Mouse (Mus musculus) heart, embryonic 16.5 days (tissue): Measurements from ENCODE around the gene Ubxn11. TPM values are rescaled to one million over a fixed set of nuclear protein-coding genes. Genes with fewer than 3 reads are reported as not detected.

ENCODE experiments used
- ATAC-seq: fragments of 200-750 bp; cut with Nextera tagmentation; replicated peaks from 2 replicates; pipeline ENCODE4 v1.8.0; 2017; ENCODE audit warnings: moderate number of reproducible peaks; ENCODE audit not compliant: insufficient read depth, low FRiP score; ENCODE audit errors: extremely low read depth
- H3K27ac ChIP-seq: fragments of 300-500 bp; sonication (generic); 2 replicates; pipeline ENCODE4 v1.5.1; 2014; ENCODE audit warnings: mild to moderate bottlenecking, low read length, control low read depth, moderate library complexity
- H3K27me3 ChIP-seq: fragments of 300-500 bp; sonication (generic); 2 replicates; pipeline ENCODE4 v1.6.1; 2014; ENCODE audit warnings: low read length, mixed read lengths; ENCODE audit not compliant: control insufficient read depth, insufficient read depth
- H3K36me3 ChIP-seq: fragments of 300-500 bp; sonication (generic); 2 replicates; pipeline ENCODE4 v1.6.1; 2014; ENCODE audit not compliant: control insufficient read depth, insufficient read depth
- H3K4me1 ChIP-seq: fragments of 300-500 bp; sonication (generic); 2 replicates; pipeline ENCODE4 v1.6.1; 2014; ENCODE audit warnings: low read length, mixed read lengths; ENCODE audit not compliant: control insufficient read depth, insufficient read depth
- H3K4me2 ChIP-seq: fragments of 300-500 bp; sonication (generic); 2 replicates; pipeline ENCODE4 v1.6.1; 2014; ENCODE audit warnings: low read depth, mild to moderate bottlenecking, control low read depth, low read length
- H3K4me3 ChIP-seq: fragments of 300-500 bp; sonication (generic); 2 replicates; pipeline ENCODE4 v1.5.1; 2014; ENCODE audit warnings: mild to moderate bottlenecking, control low read depth, low read length
- H3K9ac ChIP-seq: fragments of 300-500 bp; sonication (generic); 2 replicates; pipeline ENCODE4 v1.6.1; 2014; ENCODE audit warnings: low read length, control low read depth
- H3K9me3 ChIP-seq: fragments of 300-500 bp; sonication (generic); replicated peaks from 2 replicates; pipeline ENCODE4 v1.6.1; 2016; ENCODE audit warnings: low read length; ENCODE audit not compliant: control insufficient read depth
- WGBS: fragments of 180-500 bp; shearing (Covaris S2); extraction: QIAGEN DNeasy Blood & Tissue Kit; methylation state at CpG from one replicate; pipeline ENCODE4 v1.1.7; 2014; 5-methylcytosine and 5-hydroxymethylcytosine counted together
- polyA plus RNA-seq: library from polyadenylated mRNA; unstranded; fragments of >200 nt; fragmentation: Nextera tagmentation; extraction: Ambion mirVana; gene quantifications from 2 replicates; pipeline ENCODE4 v1.2.1, GENCODE M21; 2015

The Ubxn11 gene
- polyA plus RNA-seq, 1 experiment from 2014 or later = 3.5 TPM

DNA sequence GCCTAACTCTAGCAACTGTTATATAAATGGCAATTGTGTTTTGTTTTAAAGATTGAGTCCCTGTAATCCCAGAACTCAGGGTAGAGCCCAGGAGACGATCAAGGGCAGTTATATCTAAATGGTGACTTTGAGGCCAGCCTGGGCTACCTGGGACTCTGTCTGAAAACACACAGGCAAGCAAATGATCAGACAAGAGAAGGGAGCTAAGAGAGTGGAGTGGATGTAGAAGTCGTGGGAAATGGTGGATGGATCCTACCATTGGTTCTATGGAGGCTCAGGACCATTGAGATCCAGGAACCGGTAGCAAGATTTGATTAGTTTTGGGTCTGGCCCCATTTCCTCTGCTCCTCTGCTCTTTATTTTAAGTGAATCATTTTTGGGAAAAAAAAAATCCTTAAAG is 6.2 kb upstream of the Ubxn11 start:
- Histone ChIP-seq H3K9me3 (no peaks in the 10 kb centered on the region), H3K4me2 (no peak overlapping the region), H3K9ac (no peak overlapping the region), H3K27me3 (no peaks in the 10 kb centered on the region), H3K4me1 (no peaks in the 10 kb centered on the region), H3K4me3 (no peak overlapping the region), H3K36me3 (no peaks in the 10 kb centered on the region), H3K27ac (no peak overlapping the region)
- 86% methylated on average over 3 of the region's 3 CpGs for WGBS
- ATAC-seq = no peak

- no peak overlapping the region for H3K9ac ChIP-seq
- H3K4me2 ChIP-seq = no peak overlapping the region
- peak overlapping the region; percentile 48; the same call in 1 of the 2 replicates for H3K27ac ChIP-seq
- H3K4me3 ChIP-seq = no peak overlapping the region
- no peaks in the 10 kb centered on the region for H3K4me1 ChIP-seq
- no peak for ATAC-seq
- 48% methylated on average over 5 of the region's 5 CpGs for WGBS
- H3K36me3 ChIP-seq = no peaks in the 10 kb centered on the region
- H3K9me3 ChIP-seq = no peaks in the 10 kb centered on the region
- H3K27me3 ChIP-seq = no peaks in the 10 kb centered on the region
These were observed 5.3 kb upstream of the Ubxn11 start for GRCm38 (mm10) chr4:134097015-134097608.

- 34% methylated on average over 8 of the region's 8 CpGs for WGBS
- peak overlapping the region; percentile 34; the same call in 1 of the 2 replicates for H3K27ac ChIP-seq
- no peaks in the 10 kb centered on the region for H3K9me3 ChIP-seq
These were observed 3.7 kb upstream of the Ubxn11 start for GRCm38 (mm10) chr4:134098628-134099027.

DNA sequence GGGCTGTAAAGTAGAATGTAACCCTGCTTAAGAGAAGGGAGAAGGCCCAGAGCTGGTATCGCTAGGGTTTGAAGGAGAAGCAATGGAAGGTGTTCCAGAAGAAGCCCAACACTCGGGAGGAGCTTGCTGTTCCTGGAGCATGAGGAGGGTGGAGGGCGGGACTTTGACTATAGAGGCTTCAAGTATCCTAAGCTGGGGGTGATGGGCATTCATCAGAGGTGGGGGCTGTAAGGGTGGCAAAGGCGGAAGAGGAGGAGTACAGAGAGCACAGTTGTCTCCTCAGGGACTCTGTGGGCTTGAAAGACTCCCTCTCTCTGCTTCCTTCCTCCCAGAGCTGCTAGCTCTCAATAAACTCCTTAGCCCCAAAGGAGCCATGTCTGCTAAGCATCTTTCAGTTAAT is 2.1 kb upstream of the Ubxn11 start:
- Histone ChIP-seq H3K36me3 (no peaks in the 10 kb centered on the region), H3K4me1 (no peaks in the 10 kb centered on the region), H3K27me3 (no peaks in the 10 kb centered on the region), H3K4me2 (no peak overlapping the region), H3K9ac (no peak overlapping the region), H3K9me3 (no peaks in the 10 kb centered on the region), H3K4me3 (no peak overlapping the region), H3K27ac (no peak overlapping the region)
- ATAC-seq = no peak
- WGBS = 76% methylated on average over 4 of the region's 4 CpGs

More at GRCm38 (mm10) chr4:134098628-134099027, 3.7 kb upstream of the Ubxn11 start:
- no peak for ATAC-seq
- Histone ChIP-seq H3K4me1 (no peaks in the 10 kb centered on the region), H3K27me3 (no peaks in the 10 kb centered on the region), H3K4me3 (no peak overlapping the region), H3K4me2 (no peak overlapping the region), H3K36me3 (no peaks in the 10 kb centered on the region), H3K9ac (no peak overlapping the region)

DNA sequence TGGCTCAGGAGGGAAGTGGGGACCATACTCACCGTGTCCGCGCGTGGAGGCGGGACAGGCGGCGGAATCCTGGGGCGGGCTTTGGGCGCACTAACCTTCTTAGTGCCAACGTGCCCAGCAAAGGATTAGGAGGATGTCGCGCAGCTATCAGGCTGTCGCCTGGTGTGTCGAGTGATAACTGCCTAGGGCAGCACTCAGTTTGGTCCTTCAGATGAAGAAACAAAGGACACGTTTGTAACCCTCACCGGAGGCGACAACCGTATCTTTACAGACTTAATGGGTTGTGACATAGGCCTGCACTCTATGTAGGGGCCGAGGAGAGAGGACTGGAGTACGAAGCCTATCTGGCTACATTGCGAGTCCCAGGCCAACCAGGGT is 361 bp downstream of the Ubxn11 start:
- Histone ChIP-seq H3K4me1 (no peaks in the 10 kb centered on the region), H3K9me3 (no peaks in the 10 kb centered on the region), H3K27ac (no peak overlapping the region), H3K27me3 (no peaks in the 10 kb centered on the region), H3K4me3 (peak overlapping the region; percentile 78), H3K9ac (peak overlapping the region; percentile 68), H3K4me2 (peak overlapping the region; percentile 76), H3K36me3 (no peaks in the 10 kb centered on the region)
- ATAC-seq = 0 out of 2 replicates have a peak, but pooled peaks have one; percentile 10
- 4% methylated on average over 21 of the region's 21 CpGs for WGBS

GRCm38 (mm10) chr4:134106105-134106504 is 3.7 kb downstream of the Ubxn11 start:
- H3K36me3 ChIP-seq = no peaks in the 10 kb centered on the region
- 55% methylated on average over 7 of the region's 7 CpGs for WGBS
- no peak overlapping the region for H3K27ac ChIP-seq
- no peak overlapping the region for H3K9ac ChIP-seq
- no peak for ATAC-seq
- H3K4me1 ChIP-seq = 0 out of 2 replicates have a peak, but pooled peaks cover 3% of the 10 kb centered on the region
- no peak overlapping the region for H3K4me3 ChIP-seq
- no peaks in the 10 kb centered on the region for H3K27me3 ChIP-seq
- H3K4me2 ChIP-seq = no peak overlapping the region
- no peaks in the 10 kb centered on the region for H3K9me3 ChIP-seq

DNA sequence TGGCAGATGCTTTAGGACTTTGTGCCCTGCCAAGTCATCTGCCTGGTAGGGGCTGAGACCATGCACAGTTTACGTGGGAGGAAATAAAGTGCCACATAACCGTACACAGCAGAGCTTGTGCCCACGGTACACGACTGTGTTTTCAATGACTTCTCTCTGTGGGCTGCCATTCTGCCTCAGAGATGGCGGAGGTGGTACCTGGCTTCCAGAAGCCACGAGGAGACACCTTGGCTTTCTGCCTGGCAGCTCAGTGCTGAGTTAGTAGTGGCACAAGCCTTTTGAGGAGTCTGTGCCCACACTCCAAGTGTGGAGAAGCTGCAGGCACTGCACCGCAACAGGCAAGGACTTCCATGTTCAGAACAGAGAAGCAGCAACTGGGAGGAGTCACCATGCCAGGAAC is 5.4 kb downstream of the Ubxn11 start:
- ATAC-seq = no peak
- WGBS = 77% methylated on average over 7 of the region's 7 CpGs
- Histone ChIP-seq H3K4me2 (no peak overlapping the region), H3K4me1 (0 out of 2 replicates have a peak, but pooled peaks cover 3% of the 10 kb centered on the region), H3K9ac (no peak overlapping the region), H3K27me3 (no peaks in the 10 kb centered on the region), H3K36me3 (no peaks in the 10 kb centered on the region), H3K9me3 (no peaks in the 10 kb centered on the region), H3K27ac (no peak overlapping the region), H3K4me3 (no peak overlapping the region)

DNA sequence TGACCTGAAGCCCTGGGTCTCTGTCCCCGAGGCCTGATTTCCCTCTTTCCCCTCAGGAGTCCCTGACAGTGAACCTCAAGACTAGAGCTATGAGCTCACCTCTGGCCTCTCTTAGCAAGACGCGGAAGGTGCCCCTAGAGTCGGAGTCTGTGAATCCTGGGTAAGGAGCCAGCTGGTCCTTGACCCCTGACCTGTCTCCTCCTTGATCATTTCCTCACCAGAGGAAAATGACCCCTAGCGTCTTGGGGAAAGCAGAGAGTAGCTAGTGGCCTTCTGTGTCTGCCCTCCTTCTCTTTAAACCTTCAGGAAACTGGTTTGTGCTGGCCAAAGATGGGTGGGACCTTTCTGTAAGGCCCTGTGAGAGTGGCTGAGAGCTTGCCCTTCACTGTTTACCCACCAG is 5.8 kb downstream of the Ubxn11 start:
- Histone ChIP-seq H3K4me1 (0 out of 2 replicates have a peak, but pooled peaks cover 3% of the 10 kb centered on the region), H3K9me3 (no peaks in the 10 kb centered on the region), H3K27me3 (no peaks in the 10 kb centered on the region), H3K36me3 (no peaks in the 10 kb centered on the region), H3K4me3 (no peak overlapping the region), H3K9ac (no peak overlapping the region), H3K27ac (no peak overlapping the region), H3K4me2 (no peak overlapping the region)
- WGBS = 53% methylated on average over 5 of the region's 5 CpGs
- ATAC-seq = no peak

GRCm38 (mm10) chr4:134110653-134111052 is 8.3 kb downstream of the Ubxn11 start:
- H3K27me3 ChIP-seq = no peaks in the 10 kb centered on the region
- H3K27ac ChIP-seq = no peak overlapping the region
- no peak overlapping the region for H3K9ac ChIP-seq
- no peak overlapping the region for H3K4me3 ChIP-seq
- no peak overlapping the region for H3K4me2 ChIP-seq
- no peak for ATAC-seq
- WGBS = 37% methylated on average over 3 of the region's 3 CpGs
- H3K4me1 ChIP-seq = 0 out of 2 replicates have a peak, but pooled peaks cover 3% of the 10 kb centered on the region
- H3K36me3 ChIP-seq = no peaks in the 10 kb centered on the region
- no peaks in the 10 kb centered on the region for H3K9me3 ChIP-seq
